Mouse (Mus musculus) midbrain, embryonic 12.5 days (tissue): ENCODE data around the gene Abcf2. TPM values are rescaled to one million over a fixed set of nuclear protein-coding genes. Genes with fewer than 3 reads are reported as not detected.
A peak's percentile ranks its signal among the peaks of the same experiment; 100 is the strongest.

Experiments
- ATAC-seq: fragments of 200-750 bp; cut with Nextera tagmentation; 2 replicates; pipeline ENCODE4 v1.8.0; 2017; ENCODE audit warnings: low read depth, moderate TSS enrichment, moderate library complexity; ENCODE audit not compliant: low FRiP score
- H3K27ac ChIP-seq: fragments of 300-500 bp; sonication (generic); replicated peaks from 2 replicates; pipeline ENCODE4 v1.5.1; 2016; ENCODE audit warnings: mild to moderate bottlenecking
- H3K27me3 ChIP-seq: fragments of 300-500 bp; sonication (generic); 2 replicates; pipeline ENCODE4 v1.6.1; 2016; ENCODE audit warnings: mild to moderate bottlenecking
- H3K36me3 ChIP-seq: fragments of 300-500 bp; sonication (generic); 2 replicates; pipeline ENCODE4 v1.6.1; 2016
- H3K4me1 ChIP-seq: fragments of 300-500 bp; sonication (generic); 2 replicates; pipeline ENCODE4 v1.6.1; 2016
- H3K4me2 ChIP-seq: fragments of 300-500 bp; sonication (generic); replicated peaks from 2 replicates; pipeline ENCODE4 v1.6.1; 2016; ENCODE audit warnings: mild to moderate bottlenecking, moderate library complexity
- H3K4me3 ChIP-seq: fragments of 300-500 bp; sonication (generic); 2 replicates; pipeline ENCODE4 v1.5.1; 2016; ENCODE audit warnings: mild to moderate bottlenecking
- H3K9ac ChIP-seq: fragments of 300-500 bp; sonication (generic); replicated peaks from 2 replicates; pipeline ENCODE4 v1.6.1; 2016; ENCODE audit warnings: mild to moderate bottlenecking, moderate library complexity
- H3K9me3 ChIP-seq: fragments of 300-500 bp; sonication (generic); 2 replicates; pipeline ENCODE4 v1.6.1; 2016; ENCODE audit warnings: mild to moderate bottlenecking
- WGBS: fragments of 180-500 bp; shearing (Covaris S2); methylation state at CpG from one replicate; pipeline ENCODE4 v1.1.7; 2016; 5-methylcytosine and 5-hydroxymethylcytosine counted together
- polyA plus RNA-seq: library from polyadenylated mRNA; unstranded; fragments of >200 nt; fragmentation: Nextera tagmentation; extraction: Ambion mirVana; gene quantifications from 2 replicates; pipeline ENCODE4 v1.2.1, GENCODE M21; 2016

Gene Abcf2
- polyA plus RNA-seq, 1 experiment from 2014 or later = 126 TPM

- WGBS = 88% methylated on average over 5 of the region's 5 CpGs
- no peak overlapping the region for H3K27ac ChIP-seq
- no peak overlapping the region for H3K4me2 ChIP-seq
- H3K27me3 ChIP-seq = peaks cover 33% of the 10 kb centered on the region
- H3K4me1 ChIP-seq = peaks cover 19% of the 10 kb centered on the region
- no peak overlapping the region for H3K9ac ChIP-seq
- no peak for ATAC-seq
- H3K9me3 ChIP-seq = no peaks in the 10 kb centered on the region
- no peak overlapping the region for H3K4me3 ChIP-seq
- H3K36me3 ChIP-seq = no peaks in the 10 kb centered on the region
Observed at GRCm38 (mm10) chr5:24536511-24536910, 40.8 kb downstream of the Abcf2 start.

GRCm38 (mm10) chr5:24535731-24536130 is 41.5 kb downstream of the Abcf2 start:
- peaks cover 16% of the 10 kb centered on the region for H3K4me1 ChIP-seq
- 83% methylated on average over 3 of the region's 3 CpGs for WGBS
- H3K36me3 ChIP-seq = no peaks in the 10 kb centered on the region
- no peak overlapping the region for H3K4me3 ChIP-seq
- no peak overlapping the region for H3K9ac ChIP-seq
- no peak for ATAC-seq
- H3K27ac ChIP-seq = no peak overlapping the region
- H3K4me2 ChIP-seq = no peak overlapping the region
- H3K9me3 ChIP-seq = no peaks in the 10 kb centered on the region
- H3K27me3 ChIP-seq = peaks cover 41% of the 10 kb centered on the region

GRCm38 (mm10) chr5:24534292-24534691 is 43.0 kb downstream of the Abcf2 start:
- 58% methylated on average over 5 of the region's 5 CpGs for WGBS
- H3K36me3 ChIP-seq = no peaks in the 10 kb centered on the region
- H3K4me2 ChIP-seq = no peak overlapping the region
- no peak overlapping the region for H3K27ac ChIP-seq
- no peaks in the 10 kb centered on the region for H3K9me3 ChIP-seq
- peaks cover 12% of the 10 kb centered on the region; the same call in 1 of the 2 replicates for H3K4me1 ChIP-seq
- peaks cover 52% of the 10 kb centered on the region for H3K27me3 ChIP-seq
- no peak overlapping the region for H3K4me3 ChIP-seq
- no peak overlapping the region for H3K9ac ChIP-seq
- no peak for ATAC-seq

GRCm38 (mm10) chr5:24533391-24533790 is 43.9 kb downstream of the Abcf2 start:
- Histone ChIP-seq H3K4me3 (no peak overlapping the region), H3K36me3 (no peaks in the 10 kb centered on the region), H3K4me1 (peaks cover 12% of the 10 kb centered on the region; the same call in 1 of the 2 replicates), H3K27me3 (peaks cover 60% of the 10 kb centered on the region), H3K4me2 (no peak overlapping the region), H3K9ac (no peak overlapping the region; the same call in 1 of the 2 replicates), H3K9me3 (no peaks in the 10 kb centered on the region), H3K27ac (no peak overlapping the region)
- WGBS = 45% methylated on average over 11 of the region's 11 CpGs
- ATAC-seq = no peak

- Histone ChIP-seq H3K4me3 (no peak overlapping the region), H3K27ac (no peak overlapping the region), H3K4me1 (peaks cover 24% of the 10 kb centered on the region), H3K9ac (no peak overlapping the region), H3K4me2 (no peak overlapping the region), H3K9me3 (no peaks in the 10 kb centered on the region), H3K36me3 (no peaks in the 10 kb centered on the region), H3K27me3 (peaks cover 77% of the 10 kb centered on the region)
- WGBS = 21% methylated on average over 24 of the region's 24 CpGs
- ATAC-seq = peak; percentile 53
Observed at GRCm38 (mm10) chr5:24530042-24530689, 47.1 kb downstream of the Abcf2 start.

- WGBS = 15% methylated on average over 6 of the region's 6 CpGs
- H3K4me2 ChIP-seq = no peak overlapping the region
- ATAC-seq = no peak
- no peaks in the 10 kb centered on the region for H3K9me3 ChIP-seq
- H3K4me3 ChIP-seq = no peak overlapping the region
- no peak overlapping the region for H3K27ac ChIP-seq
- peaks cover 95% of the 10 kb centered on the region for H3K27me3 ChIP-seq
- no peak overlapping the region for H3K9ac ChIP-seq
- peaks cover 19% of the 10 kb centered on the region for H3K4me1 ChIP-seq
- H3K36me3 ChIP-seq = no peaks in the 10 kb centered on the region
Observed at GRCm38 (mm10) chr5:24527780-24528179, 49.5 kb downstream of the Abcf2 start.

GRCm38 (mm10) chr5:24526889-24527230 is 50.4 kb downstream of the Abcf2 start, which contains the start of gene Gbx1:
Gene Gbx1 (minus strand): TSS chr5:24527202.
- ATAC-seq = no peak
- peak within 1 kb of the TSS; percentile 47 for H3K9ac ChIP-seq
- H3K9me3 ChIP-seq = no peaks in the 10 kb centered on the region
- no peaks in the 10 kb centered on the region for H3K36me3 ChIP-seq
- H3K4me3 ChIP-seq = peak within 1 kb of the TSS; percentile 50
- WGBS = 1% methylated on average over 24 of the region's 49 CpGs
- H3K4me2 ChIP-seq = peak within 1 kb of the TSS; percentile 80
- H3K27ac ChIP-seq = no peak within 1 kb of the TSS
- peaks cover 19% of the 10 kb centered on the region for H3K4me1 ChIP-seq
- peaks cover 96% of the 10 kb centered on the region for H3K27me3 ChIP-seq

GRCm38 (mm10) chr5:24526190-24526888 is 50.9 kb downstream of the Abcf2 start:
- H3K27ac ChIP-seq = no peak overlapping the region
- no peaks in the 10 kb centered on the region for H3K9me3 ChIP-seq
- peak overlapping the region; percentile 50 for H3K4me3 ChIP-seq
- H3K9ac ChIP-seq = peak overlapping the region; percentile 47
- peaks cover 19% of the 10 kb centered on the region for H3K4me1 ChIP-seq
- peaks cover 98% of the 10 kb centered on the region for H3K27me3 ChIP-seq
- H3K36me3 ChIP-seq = no peaks in the 10 kb centered on the region
- peak overlapping the region; percentile 80 for H3K4me2 ChIP-seq
- peak; percentile 53; the same call in 1 of the 2 replicates for ATAC-seq
- under 1% methylated on average over 58 of the region's 109 CpGs for whole genome bisulfite sequencing

GRCm38 (mm10) chr5:24525360-24526189 is 51.7 kb downstream of the Abcf2 start:
- peaks cover 19% of the 10 kb centered on the region for H3K4me1 ChIP-seq
- no peaks in the 10 kb centered on the region for H3K9me3 ChIP-seq
- no peak for ATAC-seq
- H3K4me2 ChIP-seq = peak overlapping the region; percentile 80
- H3K27me3 ChIP-seq = peaks cover 96% of the 10 kb centered on the region
- peak overlapping the region; percentile 50 for H3K4me3 ChIP-seq
- H3K36me3 ChIP-seq = no peaks in the 10 kb centered on the region
- H3K27ac ChIP-seq = no peak overlapping the region
- 4% methylated on average over 34 of the region's 34 CpGs for WGBS
- peak overlapping the region; percentile 47; the same call in 1 of the 2 replicates for H3K9ac ChIP-seq

- Histone ChIP-seq H3K27me3 (peaks cover 90% of the 10 kb centered on the region), H3K9ac (no peak overlapping the region), H3K4me3 (no peak overlapping the region), H3K36me3 (no peaks in the 10 kb centered on the region), H3K4me1 (peaks cover 19% of the 10 kb centered on the region), H3K9me3 (no peaks in the 10 kb centered on the region), H3K27ac (no peak overlapping the region), H3K4me2 (no peak overlapping the region)
- 16% methylated on average over 4 of the region's 4 CpGs for WGBS
- no peak for ATAC-seq
Observed at GRCm38 (mm10) chr5:24524522-24524921, 52.7 kb downstream of the Abcf2 start.

- Histone ChIP-seq H3K4me2 (no peak overlapping the region), H3K27me3 (peaks cover 83% of the 10 kb centered on the region), H3K4me3 (no peak overlapping the region), H3K9me3 (no peaks in the 10 kb centered on the region), H3K27ac (no peak overlapping the region), H3K9ac (no peak overlapping the region), H3K4me1 (peaks cover 19% of the 10 kb centered on the region), H3K36me3 (no peaks in the 10 kb centered on the region)
- ATAC-seq = no peak
- WGBS = 38% methylated on average over 8 of the region's 8 CpGs
Observed at GRCm38 (mm10) chr5:24523806-24524205, 53.5 kb downstream of the Abcf2 start.

GRCm38 (mm10) chr5:24521366-24521765 is 55.9 kb downstream of the Abcf2 start:
- H3K27ac ChIP-seq = no peak overlapping the region
- no peak for ATAC-seq

More at GRCm38 (mm10) chr5:24521366-24521765, 55.9 kb downstream of the Abcf2 start:
- Histone ChIP-seq H3K4me1 (peaks cover 5% of the 10 kb centered on the region), H3K9me3 (no peaks in the 10 kb centered on the region), H3K36me3 (no peaks in the 10 kb centered on the region), H3K9ac (no peak overlapping the region), H3K4me2 (no peak overlapping the region), H3K4me3 (no peak overlapping the region), H3K27me3 (peaks cover 72% of the 10 kb centered on the region)
- 68% methylated on average over 8 of the region's 8 CpGs for WGBS
